Mouse (Mus musculus): ENCODE data around the gene Pglyrp2. TPM values are rescaled to one million over a fixed set of nuclear protein-coding genes. Genes with fewer than 3 reads are reported as not detected.

Pglyrp2 gene
- total RNA-seq, 4 experiments from 2014 or later = not detected

Small RNA genes within 50 kb of the gene (microRNA-seq; reads per million reads assigned to microRNA genes)
- gene Gm22201 = 0 reads per million in 2 experiments

Other genes with a start within 250 kb of the Pglyrp2 start
- under 1 TPM in 3 of 4 experiments, not detected in 1; 0.21 to 0.39 (median 0.23) TPM for gene Ephx3, start 234.6 kb downstream of the Pglyrp2 start, total RNA-seq (2022)
- 100 to 1,000 TPM in 2 of 4 experiments, 10 to 100 TPM in 2; 97.6 to 116 (median 102) TPM for gene Brd4, start 139.4 kb downstream of the Pglyrp2 start, total RNA-seq (2022)
- gene Akap8, start 102.9 kb downstream of the Pglyrp2 start, total RNA-seq (2022) = 10 to 100 TPM; 78.4 to 92.7 (median 90.7) TPM
- 100 to 1,000 TPM; 184 to 217 (median 195) TPM for gene Akap8l, start 73.6 kb downstream of the Pglyrp2 start, total RNA-seq (2022)
- gene Wiz, start 34.7 kb downstream of the Pglyrp2 start, total RNA-seq (2022) = 10 to 100 TPM; 46.6 to 50.3 (median 49.1) TPM
- gene Rasal3, start 20.6 kb downstream of the Pglyrp2 start, total RNA-seq (2022) = 10 to 100 TPM in 2 of 4 experiments, 1 to 10 TPM in 2; 3.8 to 11.5 (median 7.6) TPM
- gene Cyp4f39, start 28.6 kb upstream of the Pglyrp2 start, total RNA-seq (2022) = not detected
- gene Cyp4f17, start 81.9 kb upstream of the Pglyrp2 start, total RNA-seq (2022) = 1 to 10 TPM; 3.9 to 6.4 (median 4.6) TPM
- 1 to 10 TPM; 4.8 to 7.1 (median 6.4) TPM for gene Cyp4f16, start 112.4 kb upstream of the Pglyrp2 start, total RNA-seq (2022)
- gene Cyp4f37, start 197.1 kb upstream of the Pglyrp2 start, total RNA-seq (2022) = not detected
- gene Cyp4f40, start 234.7 kb upstream of the Pglyrp2 start, total RNA-seq (2022) = not detected